Mouse (Mus musculus) hindbrain, postnatal 0 days (tissue): ENCODE measurements at regions not wholly inside any gene's neighbourhood (a gene's known extent, or its start where the extent isn't known, plus 50 kb on each side); places are given as distances from the start of the nearest gene placed in this dataset.
"Not testable (repeated sequence)": the region's sequence is repeated elsewhere in the genome, so short reads cannot be mapped to it uniquely, and the experiment has no call there.

Experiments
- ATAC-seq: fragments of 200-750 bp; cut with Nextera tagmentation; 2 replicates; pipeline ENCODE4 v1.8.0; 2017; ENCODE audit warnings: mild to moderate bottlenecking, moderate TSS enrichment, moderate library complexity
- DNase-seq: peaks from one replicate; pipeline ENCODE4 v3.0.0-alpha.2; 2015; ENCODE audit warnings: low spot score
- H3K27ac ChIP-seq: fragments of 300-500 bp; sonication (generic); 2 replicates; pipeline ENCODE4 v1.5.1; 2014; ENCODE audit warnings: mild to moderate bottlenecking
- H3K27me3 ChIP-seq: fragments of 300-500 bp; sonication (generic); 2 replicates; pipeline ENCODE4 v1.6.1; 2014; ENCODE audit warnings: low read length, mixed read lengths; ENCODE audit not compliant: insufficient read depth
- H3K36me3 ChIP-seq: fragments of 300-500 bp; sonication (generic); 2 replicates; pipeline ENCODE4 v1.6.1; 2014; ENCODE audit warnings: low read length, mixed read lengths; ENCODE audit not compliant: insufficient read depth
- H3K4me1 ChIP-seq: fragments of 300-500 bp; sonication (generic); 2 replicates; pipeline ENCODE4 v1.6.1; 2014; ENCODE audit warnings: antibody characterized with exemption, low read length, mixed read lengths; ENCODE audit not compliant: insufficient read depth
- H3K4me2 ChIP-seq: fragments of 300-500 bp; sonication (generic); 2 replicates; pipeline ENCODE4 v1.6.1; 2014; ENCODE audit warnings: low read depth, mild to moderate bottlenecking, low read length, moderate library complexity, mixed read lengths
- H3K4me3 ChIP-seq: fragments of 300-500 bp; sonication (generic); 2 replicates; pipeline ENCODE4 v1.5.1; 2014; ENCODE audit warnings: low read length
- H3K9ac ChIP-seq: fragments of 300-500 bp; sonication (generic); replicated peaks from 2 replicates; pipeline ENCODE4 v1.6.1; 2014; ENCODE audit warnings: mild to moderate bottlenecking, low read length, moderate library complexity, mixed read lengths
- H3K9me3 ChIP-seq: fragments of 300-500 bp; sonication (generic); 2 replicates; pipeline ENCODE4 v1.6.1; 2016; ENCODE audit warnings: low read length, mixed read lengths
- CTCF ChIP-seq: IDR thresholded peaks from 2 replicates; pipeline ENCODE4 v1.5.1; 2016; ENCODE audit warnings: antibody characterized with exemption, control low read depth, low read depth
- WGBS: fragments of 180-500 bp; shearing (Covaris S2); extraction: QIAGEN DNeasy Blood & Tissue Kit; methylation state at CpG from one replicate; pipeline ENCODE4 v1.1.7; 2014; 5-methylcytosine and 5-hydroxymethylcytosine counted together

DNA sequence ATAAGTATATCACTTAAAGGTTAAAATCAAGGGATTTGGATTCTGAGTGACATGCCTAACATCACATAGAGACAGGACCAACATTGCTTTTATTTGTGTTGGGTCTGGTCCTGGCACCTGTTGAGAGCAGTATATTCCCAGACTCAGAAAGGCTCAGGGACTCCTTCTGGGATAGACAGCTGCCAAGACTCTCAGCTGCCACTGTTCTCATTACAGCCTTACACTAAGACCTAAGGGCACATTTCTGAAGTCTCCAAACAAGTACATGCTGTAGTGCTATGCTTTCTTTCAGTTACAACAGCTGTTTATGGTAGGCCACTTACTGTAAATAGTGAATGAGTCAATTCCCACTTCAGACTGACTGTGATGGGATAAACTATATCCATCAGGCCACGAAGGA is 77.7 kb upstream of the Fam13a start:
- H3K9ac ChIP-seq: no peak overlapping the region
- H3K4me2 ChIP-seq: no peak overlapping the region
- no peaks in the 10 kb centered on the region for H3K9me3 ChIP-seq
- H3K4me3 ChIP-seq: no peak overlapping the region
- H3K27ac ChIP-seq: no peak overlapping the region
- no peak for TF ChIP-seq CTCF
- ATAC-seq (no peak), DNase-seq (no peak)
- WGBS: 76% methylated on average over 1 of the region's 1 CpGs
- no peaks in the 10 kb centered on the region for H3K4me1 ChIP-seq
- no peaks in the 10 kb centered on the region for H3K27me3 ChIP-seq
- H3K36me3 ChIP-seq: no peaks in the 10 kb centered on the region

DNA sequence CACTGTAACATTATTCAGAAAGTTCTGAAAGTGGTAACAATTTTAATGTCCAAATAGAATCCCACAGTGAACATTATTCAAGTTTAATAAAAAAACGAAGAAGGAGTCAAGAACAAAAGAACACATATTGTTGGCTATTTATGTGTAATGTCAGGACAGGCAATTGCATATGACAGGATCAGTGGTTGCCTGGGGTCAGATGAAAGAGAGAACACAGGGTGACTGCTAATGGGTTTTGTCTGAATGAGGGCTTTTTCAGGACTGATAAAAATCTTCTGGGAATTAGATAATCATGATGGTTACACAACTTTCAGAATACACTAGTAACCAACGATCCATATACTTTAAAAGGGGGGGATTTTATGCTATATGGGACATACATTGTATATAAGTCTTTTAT is 79.6 kb upstream of the Fam13a start:
- TF ChIP-seq CTCF: no peak
- H3K9ac ChIP-seq: no peak overlapping the region
- no peak overlapping the region for H3K27ac ChIP-seq
- DNase-seq (no peak), ATAC-seq (no peak)
- H3K4me3 ChIP-seq: no peak overlapping the region
- H3K9me3 ChIP-seq: no peaks in the 10 kb centered on the region
- H3K27me3 ChIP-seq: no peaks in the 10 kb centered on the region
- no peaks in the 10 kb centered on the region for H3K4me1 ChIP-seq
- 57% methylated on average over 2 of the region's 2 CpGs for WGBS
- no peaks in the 10 kb centered on the region for H3K36me3 ChIP-seq
- H3K4me2 ChIP-seq: no peak overlapping the region

DNA sequence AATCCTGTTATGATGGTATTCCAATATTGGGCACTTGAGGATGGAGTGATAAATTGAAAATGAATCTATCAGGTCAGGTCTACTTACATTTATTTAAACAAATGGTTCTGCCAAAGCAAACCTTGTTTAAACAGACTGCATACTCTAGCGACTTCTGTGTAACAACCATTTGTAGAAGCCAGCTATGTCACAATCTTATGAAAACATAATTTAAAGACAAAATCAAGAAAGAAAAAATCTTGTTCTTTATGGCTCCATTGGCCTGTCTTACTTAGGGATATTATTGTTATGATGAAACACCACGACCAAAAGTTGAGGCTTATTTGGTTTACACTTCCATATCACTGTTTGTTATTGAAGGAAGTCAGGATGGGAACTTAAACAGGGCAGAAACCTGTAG is 80.1 kb upstream of the Fam13a start:
- 72% methylated on average over 2 of the region's 2 CpGs for WGBS
- Histone ChIP-seq H3K36me3 (no peaks in the 10 kb centered on the region), H3K27ac (no peak overlapping the region), H3K4me3 (no peak overlapping the region), H3K4me2 (no peak overlapping the region), H3K4me1 (no peaks in the 10 kb centered on the region), H3K9me3 (no peaks in the 10 kb centered on the region), H3K27me3 (no peaks in the 10 kb centered on the region), H3K9ac (no peak overlapping the region)
- ATAC-seq: no peak
- DNase-seq: no peak
- no peak for TF ChIP-seq CTCF

DNA sequence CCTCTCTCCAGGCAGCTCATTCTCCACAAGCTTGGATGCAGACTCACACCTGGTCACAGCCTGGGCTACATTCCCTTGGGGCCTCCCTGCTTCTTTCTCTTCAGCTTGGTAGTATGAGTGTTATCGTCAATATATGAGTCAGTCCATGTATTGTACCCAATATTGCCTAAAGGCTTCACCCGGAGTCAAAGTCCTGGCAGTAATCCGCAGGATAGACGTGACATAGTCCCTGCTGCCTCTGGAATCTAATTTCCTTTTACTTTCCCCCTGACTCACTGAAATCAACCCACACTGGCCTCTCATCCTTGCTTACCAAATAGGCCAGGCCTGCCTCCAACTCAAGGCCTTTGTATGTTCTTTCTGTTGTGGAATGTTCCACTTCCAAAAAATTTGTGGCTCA is 83.8 kb upstream of the Fam13a start:
- Histone ChIP-seq H3K4me1 (no peaks in the 10 kb centered on the region), H3K4me3 (no peak overlapping the region), H3K9me3 (no peaks in the 10 kb centered on the region), H3K27me3 (no peaks in the 10 kb centered on the region), H3K9ac (no peak overlapping the region), H3K36me3 (no peaks in the 10 kb centered on the region), H3K27ac (no peak overlapping the region), H3K4me2 (no peak overlapping the region)
- WGBS: 85% methylated on average over 4 of the region's 4 CpGs
- ATAC-seq (no peak), DNase-seq (no peak)
- no peak for TF ChIP-seq CTCF

DNA sequence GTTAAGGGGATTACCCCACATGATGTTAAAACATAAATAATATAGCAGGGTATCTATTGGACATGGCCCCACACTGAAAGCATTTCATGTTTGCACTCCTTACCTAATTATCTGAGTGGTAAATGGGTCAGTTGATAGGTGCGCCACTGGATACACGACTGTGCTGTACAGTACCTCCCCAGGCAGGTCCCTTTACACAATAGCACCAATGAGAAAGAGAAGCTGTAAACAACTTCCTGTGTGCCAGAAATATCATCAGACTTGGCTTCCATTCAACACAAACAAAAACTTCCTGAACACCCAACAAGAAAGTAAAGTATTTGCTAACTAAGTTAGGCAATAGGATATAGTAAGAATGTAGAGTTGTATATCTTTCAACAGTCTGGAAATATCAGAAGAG is 76.3 kb upstream of the Tigd2 start:
- 83% methylated on average over 2 of the region's 2 CpGs for WGBS
- Histone ChIP-seq H3K27ac (no peak overlapping the region), H3K9me3 (no peaks in the 10 kb centered on the region), H3K4me2 (no peak overlapping the region), H3K36me3 (no peaks in the 10 kb centered on the region), H3K27me3 (no peaks in the 10 kb centered on the region), H3K4me3 (no peak overlapping the region), H3K9ac (no peak overlapping the region), H3K4me1 (no peaks in the 10 kb centered on the region)
- TF ChIP-seq CTCF: no peak
- ATAC-seq (no peak), DNase-seq (no peak)

DNA sequence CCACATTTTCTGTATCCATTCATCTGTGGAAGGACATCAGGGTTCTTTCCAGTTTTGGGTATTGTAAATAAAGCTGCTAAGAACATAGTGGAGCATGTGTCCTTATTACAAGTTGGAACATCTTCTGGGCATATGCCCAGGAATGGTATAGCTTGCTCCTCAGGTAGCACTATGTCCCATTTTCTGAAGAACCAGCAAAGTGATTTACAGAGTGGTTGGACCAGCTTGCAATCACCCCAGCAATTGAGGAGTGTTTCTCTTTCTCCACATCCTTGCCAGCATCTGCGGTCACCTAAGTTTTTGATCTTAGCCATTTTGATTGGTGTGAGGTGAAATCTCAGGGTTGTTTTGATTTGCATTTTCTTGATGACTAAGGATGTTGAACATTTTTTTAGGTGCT is 74.9 kb upstream of the Tigd2 start:
- not testable (repeated sequence) for H3K9me3 ChIP-seq, H3K27ac ChIP-seq, ATAC-seq, H3K4me1 ChIP-seq, H3K36me3 ChIP-seq, DNase-seq, H3K4me2 ChIP-seq, H3K27me3 ChIP-seq, H3K4me3 ChIP-seq, H3K9ac ChIP-seq
- 100% methylated on average over 1 of the region's 1 CpGs for WGBS

DNA sequence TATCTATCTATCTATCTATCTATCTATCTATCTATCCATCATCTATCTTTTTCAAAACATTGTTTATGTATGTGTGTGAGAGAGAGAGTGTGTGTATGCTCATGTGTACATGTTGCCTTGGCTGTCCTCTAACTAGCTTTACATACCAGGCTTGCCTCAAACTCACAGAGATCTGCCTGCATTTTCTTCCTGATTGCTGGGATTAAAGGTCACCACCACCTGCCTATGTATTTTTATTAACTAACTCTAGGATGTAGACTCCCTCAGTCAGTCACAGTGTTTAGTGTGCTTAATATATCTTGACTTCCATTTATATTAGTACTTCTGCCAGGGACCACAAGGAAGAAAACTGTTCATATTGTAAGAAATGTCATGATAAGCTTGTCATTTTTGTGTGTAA is 69.0 kb upstream of the Tigd2 start:
- no peak overlapping the region for H3K9ac ChIP-seq
- H3K4me3 ChIP-seq: no peak overlapping the region
- H3K36me3 ChIP-seq: no peaks in the 10 kb centered on the region
- H3K4me2 ChIP-seq: no peak overlapping the region
- ATAC-seq (no peak), DNase-seq (no peak)
- H3K4me1 ChIP-seq: no peaks in the 10 kb centered on the region
- no peak for TF ChIP-seq CTCF
- H3K9me3 ChIP-seq: no peaks in the 10 kb centered on the region
- H3K27me3 ChIP-seq: no peaks in the 10 kb centered on the region
- H3K27ac ChIP-seq: no peak overlapping the region

DNA sequence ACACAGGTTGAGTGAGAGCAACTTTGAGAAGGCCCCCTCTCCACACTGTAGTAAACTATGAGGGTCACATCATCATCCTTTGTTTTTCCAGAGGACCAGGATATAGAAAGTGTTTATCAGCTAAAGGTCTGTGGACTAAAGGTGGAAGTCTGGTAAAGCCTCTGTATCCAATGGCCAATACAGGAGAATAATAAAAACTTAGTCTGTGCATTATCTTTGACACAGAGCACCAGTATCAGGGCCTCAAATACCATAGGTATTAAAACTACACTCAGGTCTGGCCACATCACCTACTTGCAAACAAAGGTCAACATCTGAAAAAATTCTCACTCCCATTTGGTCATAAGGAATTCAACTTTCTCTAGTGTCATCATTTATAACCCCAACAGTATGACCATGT is 66.6 kb upstream of the Tigd2 start:
- no peak for ATAC-seq
- no peaks in the 10 kb centered on the region for H3K4me1 ChIP-seq
- TF ChIP-seq CTCF: no peak

More for the DNA sequence above, 66.6 kb upstream of the Tigd2 start:
- no peak overlapping the region for H3K9ac ChIP-seq
- no peak overlapping the region for H3K27ac ChIP-seq
- no peak for DNase-seq
- no peak overlapping the region for H3K4me2 ChIP-seq
- no peaks in the 10 kb centered on the region for H3K36me3 ChIP-seq
- H3K4me3 ChIP-seq: no peak overlapping the region
- no peaks in the 10 kb centered on the region for H3K9me3 ChIP-seq
- no peaks in the 10 kb centered on the region for H3K27me3 ChIP-seq
